Mouse (Mus musculus) bone marrow, adult 2 months (tissue): ENCODE results near the gene Hoga1.

ENCODE experiments used
- CTCF ChIP-seq: fragments of 200-500 bp; IDR thresholded peaks from 2 replicates; pipeline ENCODE4 v1.5.1; 2011; ENCODE audit warnings: low read length, control low read depth; ENCODE audit not compliant: control insufficient read depth, insufficient read depth
- POLR2A ChIP-seq: fragments of 200-500 bp; IDR thresholded peaks from 2 replicates; pipeline ENCODE4 v1.6.1; 2011; ENCODE audit warnings: low read depth, mild to moderate bottlenecking, control low read depth, low read length, borderline replicate concordance; ENCODE audit not compliant: control insufficient read depth

DNA sequence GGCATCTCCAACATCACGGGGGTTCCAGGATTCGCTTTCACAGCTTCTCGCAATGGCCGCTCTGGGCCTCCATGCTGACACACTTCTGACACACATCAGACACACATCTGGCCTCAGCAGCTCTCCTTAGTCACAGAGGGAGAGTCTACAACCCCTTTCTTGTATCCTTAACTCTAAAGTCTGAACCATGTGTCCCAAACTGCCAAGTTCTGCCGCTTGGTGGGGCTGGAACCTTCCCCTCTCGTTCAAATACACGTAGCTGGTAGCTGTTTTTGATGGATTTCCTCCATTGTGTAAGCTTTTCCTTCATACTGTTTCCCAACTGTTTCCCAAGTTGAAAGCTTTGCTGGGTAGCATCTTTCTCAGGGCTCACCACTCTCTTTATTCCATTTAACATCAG, 25.8 kb downstream of the Hoga1 start:
- TF ChIP-seq POLR2A = no peak
- TF ChIP-seq CTCF = no peak
